Mouse (Mus musculus) retina, embryonic 14.5 days (tissue): ENCODE data around the gene Csf3r.
A peak's percentile ranks its signal among the peaks of the same experiment; 100 is the strongest.

ENCODE experiments used
- DNase-seq: peaks from one replicate; pipeline ENCODE4 v3.0.0-alpha.2; 2015; ENCODE audit warnings: low spot score

Csf3r gene

GRCm38 (mm10) chr4:126057207-126058133, 33.1 kb downstream of the Csf3r start:
- DNase-seq = no peak

- DNase-seq = peak; percentile 97
Measured at GRCm38 (mm10) chr4:126058134-126058996, 34.0 kb downstream of the Csf3r start, which contains the start of gene Oscp1. Gene Oscp1 (plus strand): TSS chr4:126058565.

DNA sequence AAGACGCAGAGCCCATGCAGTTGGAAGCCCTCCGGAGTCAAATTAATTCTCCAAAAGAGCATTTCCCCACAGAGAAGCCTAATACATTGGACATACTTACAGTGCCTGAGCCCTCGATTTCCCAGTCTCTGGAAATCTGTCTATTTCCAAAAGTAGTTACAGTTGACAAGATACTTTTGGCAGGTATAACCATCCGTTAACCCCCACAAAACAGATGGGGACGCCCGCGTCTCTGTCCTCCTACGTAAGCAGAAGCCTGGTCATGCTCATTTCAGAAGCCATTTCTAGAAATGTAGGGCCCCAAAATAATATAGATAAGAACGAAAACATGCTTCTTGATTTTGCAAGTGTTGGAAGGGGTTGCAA, 34.6 kb downstream of the Csf3r start:
- DNase-seq = peak; percentile 13

- DNase-seq = peak; percentile 76
Measured at GRCm38 (mm10) chr4:126062856-126063255, 38.5 kb downstream of the Csf3r start.

- DNase-seq = no peak
Measured at GRCm38 (mm10) chr4:126065241-126065640, 40.9 kb downstream of the Csf3r start.

- no peak for DNase-seq
Measured at GRCm38 (mm10) chr4:126067401-126068077, 43.2 kb downstream of the Csf3r start.

DNA sequence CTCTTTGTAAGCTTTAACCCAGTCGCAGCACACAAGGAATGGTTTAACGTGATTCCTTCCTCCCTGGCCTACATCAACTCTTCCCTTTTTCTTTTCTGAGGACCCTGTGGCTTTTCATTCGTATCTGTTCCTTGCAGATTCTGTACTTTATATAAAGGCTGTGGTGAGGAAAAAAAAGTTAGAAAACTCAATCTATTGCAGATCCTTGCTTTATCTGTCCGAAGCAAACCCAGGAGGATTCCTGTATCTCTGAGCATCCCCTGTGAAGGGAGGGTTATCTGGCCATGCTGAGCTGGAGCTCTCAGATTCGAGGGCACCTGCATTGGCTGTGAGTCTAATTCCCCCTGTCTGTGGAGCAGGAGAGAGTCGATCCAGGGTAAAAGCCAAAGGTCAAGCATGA, 44.5 kb downstream of the Csf3r start:
- no peak for DNase-seq

DNA sequence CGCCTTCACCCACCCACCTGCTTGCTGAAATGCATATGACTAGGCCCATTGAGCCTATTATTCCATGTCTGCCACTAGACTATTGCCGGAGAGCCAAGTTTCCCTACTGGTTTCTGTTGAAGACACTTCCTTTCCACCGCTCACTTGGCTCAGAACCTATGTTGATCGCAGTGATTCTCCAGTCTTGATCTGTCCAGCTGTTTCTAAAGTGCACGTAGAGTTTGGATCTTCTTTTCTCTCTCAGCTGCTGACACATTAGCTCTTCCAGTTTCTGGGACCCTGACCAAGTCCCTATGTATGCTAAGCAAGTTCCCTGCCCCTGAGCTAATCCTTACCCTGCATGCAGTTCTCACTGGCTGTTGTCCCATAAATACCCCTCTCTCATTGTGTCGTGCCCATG, 53.5 kb downstream of the Csf3r start:
- no peak for DNase-seq

- no peak for DNase-seq
Measured at GRCm38 (mm10) chr4:126079266-126079665, 54.9 kb downstream of the Csf3r start.

GRCm38 (mm10) chr4:126081601-126082000, 57.3 kb downstream of the Csf3r start:
- no peak for DNase-seq

- no peak for DNase-seq
Measured at GRCm38 (mm10) chr4:126083021-126083420, 58.7 kb downstream of the Csf3r start.

- no peak for DNase-seq
Measured at GRCm38 (mm10) chr4:126084382-126084781, 60.0 kb downstream of the Csf3r start.

GRCm38 (mm10) chr4:126085996-126086576, 61.7 kb downstream of the Csf3r start:
- peak; percentile 95 for DNase-seq

- no peak for DNase-seq
Measured at GRCm38 (mm10) chr4:126090101-126090847, 65.9 kb downstream of the Csf3r start.

DNA sequence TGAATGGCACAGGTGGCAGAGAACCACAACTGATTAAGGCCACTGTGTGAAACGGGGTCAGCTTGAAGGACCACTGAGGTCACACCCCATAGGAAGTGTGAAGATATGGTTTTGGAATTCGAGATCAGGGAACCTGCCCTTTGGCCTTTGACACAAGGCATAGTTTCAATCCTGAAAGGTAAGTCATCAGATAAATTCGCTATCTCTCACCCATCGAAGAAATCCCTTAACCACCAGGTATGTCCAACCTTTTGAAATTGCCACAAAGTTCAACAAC, 66.4 kb downstream of the Csf3r start:
- no peak for DNase-seq

DNA sequence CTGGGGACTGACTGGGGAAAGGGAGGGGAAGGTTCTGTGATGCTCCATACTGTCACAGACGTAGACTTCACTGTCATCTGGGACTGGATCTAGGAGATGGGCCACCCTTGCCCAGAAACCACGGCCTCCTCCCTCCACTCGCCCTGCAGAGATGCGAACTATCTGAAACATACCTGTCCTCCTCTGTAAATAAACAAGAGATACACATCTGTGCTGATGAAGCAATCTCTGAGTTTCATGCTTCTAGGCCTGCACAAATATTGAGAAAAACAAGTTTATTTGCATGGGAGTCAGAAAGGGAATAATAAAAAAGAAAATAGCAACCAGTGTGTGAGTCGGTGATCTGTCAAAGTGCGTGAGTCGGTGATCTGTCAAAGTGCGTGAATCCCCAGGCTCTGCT, 67.5 kb downstream of the Csf3r start:
- DNase-seq = no peak
